8 mouse cellular contexts compared by ENCODE assay signal in the genomic region with DNA sequence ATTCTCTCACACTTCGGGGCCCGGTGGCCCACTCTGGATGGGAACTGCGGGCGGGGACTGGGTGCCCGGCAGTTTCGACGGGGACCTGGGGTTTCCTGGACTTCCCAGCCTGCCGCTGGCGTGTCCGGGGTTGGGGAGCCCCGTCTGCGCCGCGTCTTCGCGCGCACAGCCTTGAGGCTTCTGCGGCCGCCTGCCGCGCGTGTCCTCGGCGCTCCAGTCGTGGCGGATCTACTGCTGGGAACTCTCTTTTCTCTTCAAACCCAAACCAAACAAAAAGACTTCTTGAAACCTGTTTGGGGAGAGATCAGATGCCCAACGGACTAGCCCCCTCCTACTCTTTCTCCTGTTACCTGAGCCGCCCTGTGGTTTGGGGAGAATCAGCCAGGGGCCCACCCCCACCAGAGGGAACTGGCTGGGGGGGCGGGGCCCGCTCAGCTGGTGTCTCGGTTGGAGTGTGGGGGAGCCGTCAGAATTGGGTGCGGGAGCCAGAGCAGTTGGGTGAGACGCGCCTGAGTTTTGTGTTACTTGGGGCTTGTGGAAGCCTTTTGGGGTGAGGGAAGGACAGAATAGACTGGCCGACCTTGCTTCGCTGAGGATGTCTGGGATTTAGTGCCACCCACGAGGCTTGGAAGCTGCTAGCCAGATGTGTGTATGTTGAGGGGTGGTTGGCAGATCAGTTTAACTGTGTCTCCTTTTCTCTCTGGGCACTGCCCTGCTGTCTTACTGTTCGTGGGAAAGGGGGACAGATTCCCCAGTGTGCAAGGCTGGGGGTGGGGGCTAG. TPM values are rescaled to one million over a fixed set of nuclear protein-coding genes. Genes with fewer than 3 reads are reported as not detected.
A peak's percentile ranks its signal among the peaks of the same experiment; 100 is the strongest.
DNase-seq lines count a peak whose midpoint lies in the region; ATAC-seq and TF ChIP-seq lines count a peak whose summit lies in the region.

No protein-coding gene starts in this region.

- H3K27ac ChIP-seq in layer of hippocampus, adult 2 months: peak overlapping the region; percentile 77
- peak overlapping the region; percentile 99 for H3K27ac ChIP-seq in heart, embryonic 13.5 days (replicated peaks)
- no peak overlapping the region for H3K27ac ChIP-seq in midbrain, embryonic 11.5 days (ENCODE audit: low read depth, low read length)

- no peak; the same call in 1 of the 2 replicates for ATAC-seq in heart, embryonic 13.5 days (ENCODE audit: extremely low read depth, insufficient number of reproducible peaks, low FRiP score, low TSS enrichment)
- ATAC-seq in midbrain, embryonic 11.5 days (ENCODE audit: low FRiP score): peak; percentile 24; the same call in 1 of the 2 replicates

- peaks cover 17% of the 10 kb centered on the region for H3K36me3 ChIP-seq in heart, embryonic 13.5 days
- no peaks in the 10 kb centered on the region for H3K36me3 ChIP-seq in midbrain, embryonic 11.5 days (ENCODE audit: control insufficient read depth, insufficient read depth, low read length)

- H3K4me1 ChIP-seq in heart, embryonic 13.5 days: peaks cover 89% of the 10 kb centered on the region
- H3K4me1 ChIP-seq in midbrain, embryonic 11.5 days (ENCODE audit: control insufficient read depth, insufficient read depth, low read length): peaks cover 58% of the 10 kb centered on the region

- H3K9ac ChIP-seq in heart, embryonic 13.5 days: peak overlapping the region; percentile 91
- peak overlapping the region; percentile 70 for H3K9ac ChIP-seq in midbrain, embryonic 11.5 days (ENCODE audit: low read length)

- TF ChIP-seq CTCF in layer of hippocampus, adult 2 months (conservative IDR thresholded peaks at IDR 0.05): no peak

- no peak for DNase-seq in layer of hippocampus, adult 2 months (ENCODE audit: low spot score in 2 of 2)
- no peak for DNase-seq in layer of hippocampus, adult 8-10 months (ENCODE audit: low spot score in 2 of 2)
- DNase-seq in adrenal gland, postnatal 14 days: peak; percentile 75
- peak; percentile 61 to 86 for DNase-seq in kidney, postnatal 25 days
- DNase-seq in midbrain, embryonic 11.5 days (ENCODE audit: low spot score, missing footprints): peak; percentile 93
- peak; percentile 74 to 83 for DNase-seq in thymus, postnatal 36 days
- DNase-seq in ovary, postnatal 10 days (ENCODE audit: low spot score): no peak

- H3K27me3 ChIP-seq in heart, embryonic 13.5 days (replicated peaks): no peaks in the 10 kb centered on the region; the same call in 1 of the 2 replicates
- H3K27me3 ChIP-seq in midbrain, embryonic 11.5 days (ENCODE audit: control insufficient read depth, insufficient read depth, low read length): peaks cover 8% of the 10 kb centered on the region

- peak overlapping the region; percentile 79 for H3K4me2 ChIP-seq in heart, embryonic 13.5 days
- peak overlapping the region; percentile 93 for H3K4me2 ChIP-seq in midbrain, embryonic 11.5 days

- H3K9me3 ChIP-seq in heart, embryonic 13.5 days: no peaks in the 10 kb centered on the region
- H3K9me3 ChIP-seq in midbrain, embryonic 11.5 days (ENCODE audit: control insufficient read depth, low read length): no peaks in the 10 kb centered on the region

- WGBS in heart, embryonic 13.5 days: under 1% methylated on average over 39 of the region's 39 CpGs
- WGBS in midbrain, embryonic 11.5 days: 1% methylated on average over 39 of the region's 39 CpGs

- H3K4me3 ChIP-seq in layer of hippocampus, adult 2 months: peak overlapping the region; percentile 63
- peak overlapping the region; percentile 89 for H3K4me3 ChIP-seq in heart, embryonic 13.5 days
- peak overlapping the region; percentile 58 for H3K4me3 ChIP-seq in midbrain, embryonic 11.5 days (ENCODE audit: low read depth, low read length)

RNA-seq across cellular contexts. Expression of gene Rara, which starts 10.5 kb away (rescaled TPM):
- total RNA-seq in layer of hippocampus, adult 2 months (2021): 10 to 100 TPM; 15.4 to 19.0 TPM
- 10 to 100 TPM; 17.3 to 20.2 (median 19.4) TPM for total RNA-seq in layer of hippocampus, adult 8-10 months (2022)
- 24.5 and 29.3 TPM in 2 replicates for total RNA-seq in adrenal gland, postnatal 14 days (2021)
- polyA plus RNA-seq in heart, embryonic 13.5 days (2015; fragmentation: Nextera tagmentation; extraction: Ambion mirVana): 27.9 and 28.3 TPM in 2 replicates
- polyA plus RNA-seq in midbrain, embryonic 11.5 days (2014; fragmentation: Nextera tagmentation; extraction: Ambion mirVana): 13.2 and 14.8 TPM in 2 replicates

RNA-seq across cellular contexts. Expression of gene Cdc6, which starts 30.5 kb away (rescaled TPM):
- under 1 TPM; 0.52 to 0.64 TPM for total RNA-seq in layer of hippocampus, adult 2 months (2021)
- total RNA-seq in layer of hippocampus, adult 8-10 months (2022): 1 to 10 TPM in 1 of 4 experiments, under 1 TPM in 3; 0.36 to 1.2 (median 0.44) TPM
- total RNA-seq in adrenal gland, postnatal 14 days (2021): 3.5 and 5.8 TPM in 2 replicates
- 21.1 and 22.9 TPM in 2 replicates for polyA plus RNA-seq in heart, embryonic 13.5 days (2015; fragmentation: Nextera tagmentation; extraction: Ambion mirVana)
- polyA plus RNA-seq in midbrain, embryonic 11.5 days (2014; fragmentation: Nextera tagmentation; extraction: Ambion mirVana): 44.3 and 45.0 TPM in 2 replicates

RNA-seq across cellular contexts. Expression of gene Gjd3, which starts 44.7 kb away (rescaled TPM):
- 1 to 10 TPM; 1.3 to 2.0 TPM for total RNA-seq in layer of hippocampus, adult 2 months (2021)
- 1 to 10 TPM in 2 of 4 experiments, not detected in 2; 1.4 to 1.6 TPM for total RNA-seq in layer of hippocampus, adult 8-10 months (2022)
- not detected in 2 replicates for total RNA-seq in adrenal gland, postnatal 14 days (2021)
- 1.3 and 3.3 TPM in 2 replicates for polyA plus RNA-seq in heart, embryonic 13.5 days (2015; fragmentation: Nextera tagmentation; extraction: Ambion mirVana)
- not detected in 2 replicates for polyA plus RNA-seq in midbrain, embryonic 11.5 days (2014; fragmentation: Nextera tagmentation; extraction: Ambion mirVana)

Comparison
In these comparisons a context has a peak if more than half of its experiments do, and no peak if none do; other contexts are left out.
1. DNase-seq: peak in adrenal gland, postnatal 14 days (single experiment), kidney, postnatal 25 days (2 of 2), midbrain, embryonic 11.5 days (single experiment) and thymus, postnatal 36 days (2 of 2); none in layer of hippocampus, adult 2 months (0 of 2), layer of hippocampus, adult 8-10 months (0 of 2) and ovary, postnatal 10 days (single experiment).
2. Peak in every context shown above with its lines, with median percentiles within 50 percentile points of each other: H3K4me3 ChIP-seq.